In genomic region chr16:27507212-27507611, GRCm38 (mm10) we compare ENCODE assay signal across 22 mouse cellular contexts.
DNase-seq lines count a peak whose midpoint lies in the region; ATAC-seq and TF ChIP-seq lines count a peak whose summit lies in the region.
"Had no signal": no experiment of that assay in that cellular context is flagged by ENCODE, and none has a peak within 500 bp of the region (broad histone marks: within the 10 kb centered on the region; RNA-seq: fewer than 3 reads in every experiment).

No protein-coding gene starts in this region.

- H3K27ac ChIP-seq in midbrain, embryonic 14.5 days (replicated peaks; ENCODE audit: low read depth, low read length): no peak overlapping the region
- no peak overlapping the region for H3K27ac ChIP-seq in midbrain, embryonic 11.5 days (ENCODE audit: low read depth, low read length)
- H3K27ac ChIP-seq: embryonic facial prominence, embryonic 10.5 days; embryonic facial prominence, embryonic 12.5 days; forebrain, embryonic 13.5 days; forebrain, embryonic 15.5 days had no signal

- DNase-seq in midbrain, embryonic 14.5 days: peak; percentile 11
- DNase-seq in midbrain, embryonic 11.5 days (ENCODE audit: low spot score, missing footprints): no peak
- DNase-seq in G1E (ENCODE audit: low spot score) (peak; percentile 25), MEL-GATA-1-ER (ENCODE audit: extremely low read depth, low read depth) (peak; percentile 1)
- DNase-seq in kidney, adult 8-10 months: no peak
- DNase-seq in thymus, postnatal 25 days: no peak
- DNase-seq: adrenal gland, adult 2 months; adrenal gland, postnatal 10 days; adrenal gland, postnatal 25 days; B cell, adult 2 months; cerebellum, adult 11-12 months; cerebellum, adult 2 months; cerebellum, adult 9-10 months; cerebellum, postnatal 10 days; cerebellum, postnatal 25 days; forebrain, postnatal 0 days had no signal

- H3K36me3 ChIP-seq in midbrain, embryonic 14.5 days (ENCODE audit: control insufficient read depth, insufficient read depth, low read length): no peaks in the 10 kb centered on the region
- no peaks in the 10 kb centered on the region for H3K36me3 ChIP-seq in midbrain, embryonic 11.5 days (ENCODE audit: control insufficient read depth, insufficient read depth, low read length)
- no peaks in the 10 kb centered on the region for H3K36me3 ChIP-seq in G1E (replicated peaks)
- H3K36me3 ChIP-seq: embryonic facial prominence, embryonic 10.5 days; embryonic facial prominence, embryonic 12.5 days; forebrain, embryonic 15.5 days had no signal

- WGBS in midbrain, embryonic 14.5 days: 63% methylated on average over 1 of the region's 1 CpGs
- WGBS in midbrain, embryonic 11.5 days: 66% methylated on average over 1 of the region's 1 CpGs

- H3K4me3 ChIP-seq in midbrain, embryonic 14.5 days (replicated peaks; ENCODE audit: low read depth, low read length): no peak overlapping the region
- no peak overlapping the region for H3K4me3 ChIP-seq in midbrain, embryonic 11.5 days (ENCODE audit: low read depth, low read length)
- H3K4me3 ChIP-seq in G1E (ENCODE audit: low read depth, low read length): no peak overlapping the region; the same call in 1 of the 2 replicates
- H3K4me3 ChIP-seq: embryonic facial prominence, embryonic 10.5 days; embryonic facial prominence, embryonic 12.5 days; forebrain, embryonic 13.5 days; forebrain, embryonic 15.5 days had no signal

- no peak for TF ChIP-seq CTCF in G1E (IDR thresholded peaks at IDR 0.05; ENCODE audit: low read depth, low read length)

- H3K9ac ChIP-seq in midbrain, embryonic 14.5 days (replicated peaks; ENCODE audit: low read length): no peak overlapping the region
- H3K9ac ChIP-seq in midbrain, embryonic 11.5 days (ENCODE audit: low read length): no peak overlapping the region
- H3K9ac ChIP-seq: embryonic facial prominence, embryonic 12.5 days; forebrain, embryonic 13.5 days; forebrain, embryonic 15.5 days; forebrain, postnatal 0 days had no signal

- ATAC-seq in midbrain, embryonic 14.5 days (ENCODE audit: low FRiP score, low TSS enrichment): no peak
- no peak for ATAC-seq in midbrain, embryonic 11.5 days (ENCODE audit: low FRiP score)
- peak; percentile 90 for ATAC-seq in G1E (ENCODE audit: extremely low read depth, insufficient number of reproducible peaks, low FRiP score, poor library complexity, severe bottlenecking)
- ATAC-seq: CD4-positive, CD25-positive, alpha-beta regulatory T cell, adult 4 months; forebrain, embryonic 13.5 days; forebrain, embryonic 15.5 days; forebrain, postnatal 0 days had no signal

- no peaks in the 10 kb centered on the region for H3K4me1 ChIP-seq in midbrain, embryonic 14.5 days (ENCODE audit: control insufficient read depth, insufficient read depth, low read length)
- H3K4me1 ChIP-seq in midbrain, embryonic 11.5 days (ENCODE audit: control insufficient read depth, insufficient read depth, low read length): no peaks in the 10 kb centered on the region
- H3K4me1 ChIP-seq in G1E (ENCODE audit: insufficient read depth, low read depth, low read length): peaks cover 49% of the 10 kb centered on the region
- H3K4me1 ChIP-seq: embryonic facial prominence, embryonic 10.5 days; embryonic facial prominence, embryonic 12.5 days; forebrain, embryonic 13.5 days; forebrain, embryonic 15.5 days had no signal

- H3K27me3 ChIP-seq in midbrain, embryonic 14.5 days (ENCODE audit: control insufficient read depth, insufficient read depth, low read length): no peaks in the 10 kb centered on the region
- no peaks in the 10 kb centered on the region for H3K27me3 ChIP-seq in midbrain, embryonic 11.5 days (ENCODE audit: control insufficient read depth, insufficient read depth, low read length)
- H3K27me3 ChIP-seq in G1E (ENCODE audit: insufficient read depth, low read length): no peaks in the 10 kb centered on the region
- H3K27me3 ChIP-seq: CH12.LX; embryonic facial prominence, embryonic 12.5 days; forebrain, embryonic 13.5 days; forebrain, embryonic 15.5 days had no signal

- H3K4me2 ChIP-seq in midbrain, embryonic 14.5 days (ENCODE audit: low read length): no peak overlapping the region
- H3K4me2 ChIP-seq in midbrain, embryonic 11.5 days: no peak overlapping the region
- H3K4me2 ChIP-seq: embryonic facial prominence, embryonic 12.5 days; forebrain, embryonic 13.5 days; forebrain, embryonic 15.5 days had no signal

- no peaks in the 10 kb centered on the region for H3K9me3 ChIP-seq in midbrain, embryonic 14.5 days (ENCODE audit: control insufficient read depth, low read length)
- H3K9me3 ChIP-seq in midbrain, embryonic 11.5 days (ENCODE audit: control insufficient read depth, low read length): no peaks in the 10 kb centered on the region
- no peaks in the 10 kb centered on the region for H3K9me3 ChIP-seq in G1E (replicated peaks)
- H3K9me3 ChIP-seq: embryonic facial prominence, embryonic 10.5 days; embryonic facial prominence, embryonic 12.5 days; forebrain, embryonic 13.5 days; forebrain, embryonic 15.5 days had no signal

Comparison
In these comparisons a context has a peak if more than half of its experiments do, and no peak if none do; other contexts are left out.
1. DNase-seq: peak in midbrain, embryonic 14.5 days (single experiment), G1E (single experiment) and MEL-GATA-1-ER (single experiment); none in midbrain, embryonic 11.5 days (single experiment), kidney, adult 8-10 months (0 of 2) and thymus, postnatal 25 days (single experiment).